Mouse (Mus musculus): ENCODE data around the gene Zfp322a.

DNA sequence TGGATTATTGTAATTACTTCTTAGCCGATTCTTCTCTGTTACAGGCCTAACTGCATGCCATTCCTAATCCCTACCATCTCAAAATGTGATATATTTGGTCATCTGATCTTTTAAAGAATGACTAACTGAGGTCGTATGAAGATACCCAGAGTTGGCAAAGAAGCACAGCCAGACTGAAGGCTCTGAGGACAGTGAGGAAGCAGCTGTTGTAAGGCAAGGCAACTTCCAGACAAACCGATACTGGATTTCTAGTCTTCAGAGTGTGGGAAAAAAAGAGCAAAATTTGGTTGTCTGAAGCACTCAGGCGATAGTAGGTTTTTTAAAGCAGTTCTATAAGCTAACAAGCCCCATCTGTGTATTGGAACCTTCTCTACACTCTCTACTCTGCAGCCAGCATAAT lies 7.5 kb downstream of the Zfp322a start:
- no peak for TF ChIP-seq CTCF (IDR thresholded peaks at IDR 0.05)
- TF ChIP-seq EP300 (IDR thresholded peaks at IDR 0.05) = no peak

Measured in lung, postnatal 0 days (tissue).